Mouse (Mus musculus) forebrain, embryonic 15.5 days (tissue): Measurements from ENCODE around the gene Plekhd1. TPM values are rescaled to one million over a fixed set of nuclear protein-coding genes. Genes with fewer than 3 reads are reported as not detected.

Source experiments
- ATAC-seq: fragments of 200-750 bp; cut with Nextera tagmentation; replicated peaks from 2 replicates; pipeline ENCODE4 v1.8.0; 2017; ENCODE audit warnings: mild to moderate bottlenecking, moderate TSS enrichment, moderate library complexity
- H3K27ac ChIP-seq: fragments of 300-500 bp; sonication (generic); replicated peaks from 2 replicates; pipeline ENCODE4 v1.5.1; 2015; ENCODE audit warnings: mild to moderate bottlenecking, inconsistent platforms
- H3K27me3 ChIP-seq: fragments of 300-500 bp; sonication (generic); 2 replicates; pipeline ENCODE4 v1.6.1; 2015; ENCODE audit warnings: inconsistent platforms
- H3K36me3 ChIP-seq: fragments of 300-500 bp; sonication (generic); 2 replicates; pipeline ENCODE4 v1.6.1; 2015; ENCODE audit warnings: mild to moderate bottlenecking, inconsistent platforms
- H3K4me1 ChIP-seq: fragments of 300-500 bp; sonication (generic); 2 replicates; pipeline ENCODE4 v1.6.1; 2015; ENCODE audit warnings: inconsistent platforms
- H3K4me2 ChIP-seq: fragments of 300-500 bp; sonication (generic); replicated peaks from 2 replicates; pipeline ENCODE4 v1.6.1; 2015; ENCODE audit warnings: mild to moderate bottlenecking, inconsistent platforms
- H3K4me3 ChIP-seq: fragments of 300-500 bp; sonication (generic); 2 replicates; pipeline ENCODE4 v1.5.1; 2015; ENCODE audit warnings: mild to moderate bottlenecking, inconsistent platforms
- H3K9ac ChIP-seq: fragments of 300-500 bp; sonication (generic); replicated peaks from 2 replicates; pipeline ENCODE4 v1.6.1; 2015; ENCODE audit warnings: mild to moderate bottlenecking, inconsistent platforms
- H3K9me3 ChIP-seq: fragments of 300-500 bp; sonication (generic); 2 replicates; pipeline ENCODE4 v1.6.1; 2016; ENCODE audit warnings: inconsistent platforms
- WGBS: fragments of 180-500 bp; shearing (Covaris S2); methylation state at CpG from one replicate; pipeline ENCODE4 v1.1.7; 2015; ENCODE audit warnings: mixed read lengths; 5-methylcytosine and 5-hydroxymethylcytosine counted together
- polyA plus RNA-seq: library from polyadenylated mRNA; unstranded; fragments of >200 nt; fragmentation: Nextera tagmentation; extraction: Ambion mirVana; gene quantifications from 2 replicates; pipeline ENCODE4 v1.2.1, GENCODE M21; 2015

Plekhd1 gene
- polyA plus RNA-seq, 1 experiment from 2014 or later: 0.89 TPM

GRCm38 (mm10) chr12:80759713-80760395, 67.5 kb downstream of the Plekhd1 start:
- H3K27me3 ChIP-seq: no peaks in the 10 kb centered on the region
- H3K4me3 ChIP-seq: peak overlapping the region; percentile 75
- H3K9me3 ChIP-seq: peaks cover 29% of the 10 kb centered on the region
- peak overlapping the region; percentile 98 for H3K27ac ChIP-seq
- peak; percentile 36 for ATAC-seq
- H3K36me3 ChIP-seq: peaks cover 43% of the 10 kb centered on the region
- 0% methylated on average over 22 of the region's 22 CpGs for WGBS
- peaks cover 17% of the 10 kb centered on the region for H3K4me1 ChIP-seq
- H3K4me2 ChIP-seq: peak overlapping the region; percentile 53
- peak overlapping the region; percentile 88 for H3K9ac ChIP-seq

- H3K4me3 ChIP-seq: peak within 1 kb of the TSS; percentile 75
- peak within 1 kb of the TSS; percentile 98 for H3K27ac ChIP-seq
- H3K4me2 ChIP-seq: peak within 1 kb of the TSS; percentile 53
- 0% methylated on average over 24 of the region's 24 CpGs for WGBS
- peaks cover 37% of the 10 kb centered on the region for H3K36me3 ChIP-seq
- H3K9ac ChIP-seq: peak within 1 kb of the TSS; percentile 88
- ATAC-seq: peak; percentile 78
- peaks cover 28% of the 10 kb centered on the region for H3K9me3 ChIP-seq
- no peaks in the 10 kb centered on the region for H3K27me3 ChIP-seq
- H3K4me1 ChIP-seq: peaks cover 17% of the 10 kb centered on the region
Observed at GRCm38 (mm10) chr12:80760396-80760801, 68.0 kb downstream of the Plekhd1 start, which contains the start of gene Ccdc177. TSS of gene Ccdc177 (minus strand) at chr12:80760687.

GRCm38 (mm10) chr12:80762982-80763381, 70.6 kb downstream of the Plekhd1 start:
- WGBS: 91% methylated on average over 5 of the region's 5 CpGs
- H3K36me3 ChIP-seq: peaks cover 12% of the 10 kb centered on the region
- H3K27me3 ChIP-seq: no peaks in the 10 kb centered on the region
- ATAC-seq: no peak
- no peak overlapping the region for H3K27ac ChIP-seq
- no peak overlapping the region for H3K9ac ChIP-seq
- no peak overlapping the region for H3K4me2 ChIP-seq
- H3K4me3 ChIP-seq: no peak overlapping the region
- H3K9me3 ChIP-seq: peaks cover 7% of the 10 kb centered on the region
- H3K4me1 ChIP-seq: peaks cover 17% of the 10 kb centered on the region

- no peak for ATAC-seq
- peaks cover under 1% of the 10 kb centered on the region; the same call in 1 of the 2 replicates for H3K36me3 ChIP-seq
- no peak overlapping the region for H3K4me3 ChIP-seq
- H3K4me2 ChIP-seq: no peak overlapping the region
- H3K27ac ChIP-seq: no peak overlapping the region
- peaks cover 8% of the 10 kb centered on the region for H3K4me1 ChIP-seq
- H3K9ac ChIP-seq: no peak overlapping the region
- H3K9me3 ChIP-seq: no peaks in the 10 kb centered on the region
- 88% methylated on average over 4 of the region's 4 CpGs for WGBS
- H3K27me3 ChIP-seq: no peaks in the 10 kb centered on the region
Observed at GRCm38 (mm10) chr12:80764116-80764515, 71.7 kb downstream of the Plekhd1 start.

- no peaks in the 10 kb centered on the region for H3K36me3 ChIP-seq
- H3K4me2 ChIP-seq: peak overlapping the region; percentile 24; the same call in 1 of the 2 replicates
- H3K9me3 ChIP-seq: no peaks in the 10 kb centered on the region
- H3K27ac ChIP-seq: no peak overlapping the region
- WGBS: 20% methylated on average over 11 of the region's 11 CpGs
- H3K9ac ChIP-seq: no peak overlapping the region
- peak; percentile 91 for ATAC-seq
- H3K27me3 ChIP-seq: no peaks in the 10 kb centered on the region
- H3K4me3 ChIP-seq: no peak overlapping the region
- H3K4me1 ChIP-seq: no peaks in the 10 kb centered on the region
Observed at GRCm38 (mm10) chr12:80769697-80770096, 77.3 kb downstream of the Plekhd1 start.

Other genes with a start within 250 kb of the Plekhd1 start
- 58.1 and 62.0 TPM in 2 replicates for gene Exd2, start 229.5 kb upstream of the Plekhd1 start, polyA plus RNA-seq
- 21.2 and 23.7 TPM in 2 replicates for gene Galnt16, start 174.3 kb upstream of the Plekhd1 start, polyA plus RNA-seq
- 25.4 and 26.0 TPM in 2 replicates for gene Slc39a9, start 48.7 kb upstream of the Plekhd1 start, polyA plus RNA-seq
- gene Erh, start 48.2 kb upstream of the Plekhd1 start, polyA plus RNA-seq: 315 and 344 TPM in 2 replicates
- gene Ccdc177, start 68.1 kb downstream of the Plekhd1 start, polyA plus RNA-seq: 6.2 and 7.4 TPM in 2 replicates
- 13.9 and 14.3 TPM in 2 replicates for gene Susd6, start 97.9 kb downstream of the Plekhd1 start, polyA plus RNA-seq